Mouse (Mus musculus) erythroblast, embryonic 14.5 days (primary cell): ENCODE results near the gene Frmd4b.

Experiments used
- GATA1 ChIP-seq: IDR thresholded peaks from 2 replicates; pipeline ENCODE4 v1.6.1; 2012; ENCODE audit warnings: low read length, inconsistent platforms, mixed read lengths
- TAL1 ChIP-seq: IDR thresholded peaks from 3 replicates; pipeline ENCODE4 v1.6.1; 2012; ENCODE audit warnings: low read length, inconsistent platforms, mixed read lengths

DNA sequence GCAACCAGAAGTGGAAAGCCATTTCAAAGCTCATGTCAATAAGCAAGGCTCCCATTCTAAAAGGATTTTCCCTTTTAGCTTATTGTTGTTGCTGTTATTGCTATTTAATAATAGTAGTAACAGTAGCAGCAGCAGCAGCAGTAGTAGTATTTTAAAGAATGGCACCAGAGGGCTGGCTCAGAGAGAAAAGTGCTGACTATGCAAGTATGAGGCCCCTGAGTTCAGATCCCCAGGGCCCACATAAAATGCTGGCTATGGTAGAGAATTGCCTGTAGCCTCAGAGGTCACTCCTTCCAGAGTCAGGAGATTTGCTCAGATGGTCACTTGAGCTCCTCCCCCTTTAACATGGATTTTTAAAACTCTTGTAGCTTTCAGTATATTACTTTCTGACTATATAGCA lies 372.1 kb downstream of the Frmd4b start:
- no peak for TF ChIP-seq TAL1
- TF ChIP-seq GATA1 = no peak
